Mouse (Mus musculus) layer of hippocampus, postnatal 25 days (tissue): ENCODE measurements around the gene Ipo11. TPM values are rescaled to one million over a fixed set of nuclear protein-coding genes. Genes with fewer than 3 reads are reported as not detected.

Experiments
- total RNA-seq, 2 experiments: library from RNA; stranded (reverse); gene quantifications; 2 replicates each; pipeline ENCODE4 v1.2.3; 2021

Gene Ipo11
- total RNA-seq, 2 experiments from 2014 or later, result 59.6 to 67.9 TPM

Other genes starting within 250 kb of the Ipo11 start
- 10 to 100 TPM; 19.5 to 25.0 TPM for gene Dimt1, start 10.2 kb upstream of the Ipo11 start, total RNA-seq
- 100 to 1,000 TPM; 116 to 128 TPM for gene Kif2a, start 85.2 kb upstream of the Ipo11 start, total RNA-seq